Mouse (Mus musculus) myocyte (in vitro differentiated cells): ENCODE data around the gene 1700088E04Rik.

Experiments used
- POLR2A ChIP-seq: IDR thresholded peaks from one replicate; pipeline ENCODE4 v1.6.1; 2011; ENCODE audit warnings: low read depth, mild to moderate bottlenecking, control low read depth, moderate library complexity; ENCODE audit not compliant: insufficient read length
- POLR2AphosphoS2 ChIP-seq: IDR thresholded peaks from one replicate; pipeline ENCODE4 v1.6.1; 2011; ENCODE audit warnings: low read depth, control low read depth; ENCODE audit not compliant: insufficient read length
- TCF12 ChIP-seq: IDR thresholded peaks from one replicate; pipeline ENCODE4 v1.6.1; 2011; ENCODE audit warnings: mild to moderate bottlenecking, control low read depth; ENCODE audit not compliant: poor library complexity, insufficient read depth, severe bottlenecking
- TCF3 ChIP-seq: IDR thresholded peaks from one replicate; pipeline ENCODE4 v1.6.1; 2011; ENCODE audit warnings: low read depth, control low read depth; ENCODE audit not compliant: insufficient read length
- USF1 ChIP-seq: IDR thresholded peaks from one replicate; pipeline ENCODE4 v1.6.1; 2011; ENCODE audit warnings: low read depth, mild to moderate bottlenecking, control low read depth, moderate library complexity

GRCm38 (mm10) chr15:79119491-79119890 lies 21.6 kb downstream of the 1700088E04Rik start:
- TF ChIP-seq POLR2A (no peak), USF1 (no peak), POLR2AphosphoS2 (no peak), TCF3 (no peak), TCF12 (no peak)
